Mouse (Mus musculus): ENCODE measurements around the gene Itpr2. TPM values are rescaled to one million over a fixed set of nuclear protein-coding genes. Genes with fewer than 3 reads are reported as not detected.

The Itpr2 gene
- polyA plus RNA-seq, 1 experiment = 2.6 TPM

DNA sequence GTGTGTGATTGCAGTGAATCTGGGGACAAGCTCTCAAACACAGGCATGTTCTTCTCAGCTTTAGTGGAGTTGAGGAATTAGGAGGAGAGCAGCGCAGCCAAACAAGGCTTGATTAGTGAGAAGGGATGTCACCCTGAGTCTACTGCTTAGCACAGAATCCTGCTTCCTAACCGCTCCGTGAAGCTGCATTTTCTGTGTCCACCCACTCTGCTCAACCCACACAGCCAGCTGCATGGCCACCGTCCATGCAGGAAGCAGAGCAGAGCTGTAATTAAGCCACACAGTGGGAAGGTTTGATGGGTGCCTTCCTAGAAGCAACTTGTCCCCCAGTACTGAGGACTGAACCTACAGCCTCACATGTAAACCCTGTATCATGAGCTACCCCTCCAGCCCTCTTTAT, 97.1 kb downstream of the Itpr2 start:
- Histone ChIP-seq H3K79me2 (ENCODE audit: control insufficient read depth, insufficient read depth) (no peaks in the 10 kb centered on the region), H3K36me3 (ENCODE audit: control insufficient read depth, insufficient read depth) (no peaks in the 10 kb centered on the region), H3K27me3 (ENCODE audit: control insufficient read depth, insufficient read depth, insufficient read length) (no peaks in the 10 kb centered on the region), H3K4me3 (ENCODE audit: insufficient read depth, poor library complexity, severe bottlenecking) (no peak overlapping the region), H3ac (ENCODE audit: control insufficient read depth, insufficient read length, low read depth) (no peak overlapping the region), H3K79me3 (ENCODE audit: low read depth) (no peaks in the 10 kb centered on the region)
- TF ChIP-seq MYOG (IDR thresholded peaks at IDR 0.05; ENCODE audit: control insufficient read depth, extremely low read depth, insufficient read length) (no peak), FOSL1 (IDR thresholded peaks at IDR 0.05; ENCODE audit: insufficient read depth, low read length, poor library complexity, severe bottlenecking) (no peak), CTCF (IDR thresholded peaks at IDR 0.05; ENCODE audit: control insufficient read depth, insufficient read depth, insufficient read length) (no peak), MYOD1 (IDR thresholded peaks at IDR 0.05; ENCODE audit: control insufficient read depth, insufficient read length, low read depth) (no peak), USF1 (IDR thresholded peaks at IDR 0.05; ENCODE audit: low read depth) (no peak), CEBPB (IDR thresholded peaks at IDR 0.05; ENCODE audit: low read depth) (no peak), MAX (IDR thresholded peaks at IDR 0.05) (no peak)

DNA sequence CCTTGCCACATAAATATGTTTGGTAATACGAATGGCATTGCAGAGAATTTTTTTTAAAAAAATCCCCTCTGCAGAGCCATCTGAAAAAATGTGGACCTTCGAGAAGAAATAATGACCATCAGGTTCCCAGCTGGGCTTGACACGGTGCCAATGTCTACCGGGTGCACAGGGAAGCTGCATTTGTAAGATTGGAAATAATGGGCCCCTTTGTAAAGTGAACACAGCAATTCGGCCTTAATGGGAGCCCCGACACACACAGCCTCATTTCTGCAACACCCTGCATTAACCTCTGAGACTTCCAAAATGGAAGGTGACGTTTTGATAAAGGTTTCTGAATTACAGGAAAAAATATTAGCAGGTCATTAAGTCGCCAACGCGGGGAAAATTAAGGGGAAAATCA, 97.9 kb downstream of the Itpr2 start:
- no peaks in the 10 kb centered on the region for H3K79me3 ChIP-seq (ENCODE audit: low read depth)
- H3K79me2 ChIP-seq (ENCODE audit: control insufficient read depth, insufficient read depth) = no peaks in the 10 kb centered on the region
- H3K27me3 ChIP-seq (ENCODE audit: control insufficient read depth, insufficient read depth, insufficient read length) = no peaks in the 10 kb centered on the region
- H3K36me3 ChIP-seq (ENCODE audit: control insufficient read depth, insufficient read depth) = no peaks in the 10 kb centered on the region
- no peak overlapping the region for H3K4me3 ChIP-seq (ENCODE audit: insufficient read depth, poor library complexity, severe bottlenecking)
- no peak overlapping the region for H3ac ChIP-seq (ENCODE audit: control insufficient read depth, insufficient read length, low read depth)
- TF ChIP-seq FOSL1 (IDR thresholded peaks at IDR 0.05; ENCODE audit: insufficient read depth, low read length, poor library complexity, severe bottlenecking) (no peak), MYOG (IDR thresholded peaks at IDR 0.05; ENCODE audit: control insufficient read depth, extremely low read depth, insufficient read length) (no peak), USF1 (IDR thresholded peaks at IDR 0.05; ENCODE audit: low read depth) (no peak), CEBPB (IDR thresholded peaks at IDR 0.05; ENCODE audit: low read depth) (no peak), MAX (IDR thresholded peaks at IDR 0.05) (no peak), CTCF (IDR thresholded peaks at IDR 0.05; ENCODE audit: control insufficient read depth, insufficient read depth, insufficient read length) (no peak), MYOD1 (IDR thresholded peaks at IDR 0.05; ENCODE audit: control insufficient read depth, insufficient read length, low read depth) (no peak)

DNA sequence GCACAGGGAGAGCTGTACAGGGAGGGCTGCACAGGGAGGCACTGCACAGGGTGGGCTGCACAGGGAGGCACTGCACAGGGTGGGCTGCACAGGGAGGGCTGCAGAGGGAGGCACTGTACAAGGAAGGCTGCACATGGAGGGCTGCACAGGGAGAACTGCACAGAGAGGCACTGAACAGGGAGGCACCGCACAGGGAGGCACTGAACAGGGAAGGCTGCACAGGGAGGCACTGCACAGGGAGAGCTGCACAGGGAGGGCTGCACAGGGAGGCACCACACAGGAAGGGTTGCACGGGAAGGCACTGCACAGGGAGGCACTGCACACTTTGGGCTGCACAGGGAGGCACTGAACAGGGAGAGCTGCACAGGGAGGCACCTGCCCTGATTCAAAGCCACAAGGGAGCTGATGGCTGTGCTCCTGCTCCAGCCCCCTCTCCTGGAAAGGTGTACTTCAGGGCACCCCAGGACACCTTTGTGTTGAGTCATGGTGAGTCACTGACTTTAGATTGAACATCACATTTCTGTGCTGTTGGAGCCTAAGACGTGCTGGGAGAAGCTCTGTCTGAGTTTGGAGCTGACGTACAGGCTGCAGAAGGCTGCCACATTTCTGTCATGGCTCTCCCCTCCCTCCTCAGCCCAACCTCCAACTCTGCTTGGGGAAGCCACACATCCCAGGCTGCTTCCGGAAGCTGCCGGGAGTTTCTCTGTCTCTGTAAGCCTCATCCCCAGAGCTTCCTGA, 98.9 kb downstream of the Itpr2 start:
- no peaks in the 10 kb centered on the region for H3K27me3 ChIP-seq (ENCODE audit: control insufficient read depth, insufficient read depth, insufficient read length)
- H3K4me3 ChIP-seq (ENCODE audit: insufficient read depth, poor library complexity, severe bottlenecking) = no peak overlapping the region
- TF ChIP-seq CTCF (IDR thresholded peaks at IDR 0.05; ENCODE audit: control insufficient read depth, insufficient read depth, insufficient read length) (no peak), USF1 (IDR thresholded peaks at IDR 0.05; ENCODE audit: low read depth) (no peak), MYOD1 (IDR thresholded peaks at IDR 0.05; ENCODE audit: control insufficient read depth, insufficient read length, low read depth) (no peak)
- no peaks in the 10 kb centered on the region for H3K36me3 ChIP-seq (ENCODE audit: control insufficient read depth, insufficient read depth)
- H3K79me2 ChIP-seq (ENCODE audit: control insufficient read depth, insufficient read depth) = no peaks in the 10 kb centered on the region
- no peaks in the 10 kb centered on the region for H3K79me3 ChIP-seq (ENCODE audit: low read depth)
- no peak overlapping the region for H3ac ChIP-seq (ENCODE audit: control insufficient read depth, insufficient read length, low read depth)

DNA sequence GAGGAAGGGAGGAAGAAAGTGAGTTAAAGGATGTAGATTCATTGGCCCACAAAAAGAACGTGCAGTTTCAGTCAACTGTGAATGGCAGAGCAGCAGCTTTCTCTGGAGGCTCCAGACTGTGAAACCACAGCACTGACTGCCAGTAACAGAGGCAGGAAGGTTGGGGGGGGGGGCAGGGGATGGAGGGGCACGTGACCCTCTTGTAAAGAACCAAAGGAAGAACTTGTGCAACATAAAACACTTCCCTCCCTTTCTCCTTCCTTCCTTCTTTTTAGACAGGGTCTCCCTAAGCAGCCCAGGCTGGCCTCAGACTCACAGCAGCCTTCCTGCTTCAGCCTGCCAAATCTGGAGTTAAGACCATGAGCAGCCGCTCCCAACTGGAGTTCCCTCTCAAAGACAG, 104.2 kb downstream of the Itpr2 start:
- Histone ChIP-seq H3K79me2 (ENCODE audit: control insufficient read depth, insufficient read depth) (no peaks in the 10 kb centered on the region), H3K79me3 (ENCODE audit: low read depth) (no peaks in the 10 kb centered on the region), H3K36me3 (ENCODE audit: control insufficient read depth, insufficient read depth) (no peaks in the 10 kb centered on the region), H3K27me3 (ENCODE audit: control insufficient read depth, insufficient read depth, insufficient read length) (no peaks in the 10 kb centered on the region), H3ac (ENCODE audit: control insufficient read depth, insufficient read length, low read depth) (no peak overlapping the region), H3K4me3 (ENCODE audit: insufficient read depth, poor library complexity, severe bottlenecking) (no peak overlapping the region)
- TF ChIP-seq MYOG (IDR thresholded peaks at IDR 0.05; ENCODE audit: control insufficient read depth, extremely low read depth, insufficient read length) = no peak
- TF ChIP-seq MYOD1 (IDR thresholded peaks at IDR 0.05; ENCODE audit: control insufficient read depth, insufficient read length, low read depth) = no peak
- TF ChIP-seq CEBPB (IDR thresholded peaks at IDR 0.05; ENCODE audit: low read depth) = no peak
- TF ChIP-seq MAX (IDR thresholded peaks at IDR 0.05) = no peak

DNA sequence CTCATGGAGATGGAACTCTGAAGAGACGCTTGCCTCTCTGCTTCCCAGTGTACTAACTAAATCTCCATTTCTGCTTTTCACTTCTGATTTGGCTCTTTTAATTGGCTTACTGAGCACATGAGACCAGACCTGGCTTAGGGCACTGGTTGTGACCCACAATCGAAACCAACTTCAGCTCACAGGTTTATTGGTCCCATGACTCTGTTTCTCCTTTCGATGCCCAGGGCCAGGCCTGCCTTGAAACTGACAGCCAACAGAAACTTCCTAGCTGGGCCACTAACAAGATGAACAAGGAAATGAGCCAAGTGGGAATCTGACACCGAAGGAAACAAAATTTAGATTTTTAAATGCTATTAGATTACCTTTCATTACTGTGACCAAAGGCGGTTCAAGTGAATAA, 105.8 kb downstream of the Itpr2 start:
- Histone ChIP-seq H3K79me2 (ENCODE audit: control insufficient read depth, insufficient read depth) (no peaks in the 10 kb centered on the region), H3K36me3 (ENCODE audit: control insufficient read depth, insufficient read depth) (peaks cover 6% of the 10 kb centered on the region), H3K4me3 (ENCODE audit: insufficient read depth, poor library complexity, severe bottlenecking) (no peak overlapping the region), H3K27me3 (ENCODE audit: control insufficient read depth, insufficient read depth, insufficient read length) (no peaks in the 10 kb centered on the region), H3K79me3 (ENCODE audit: low read depth) (no peaks in the 10 kb centered on the region), H3ac (ENCODE audit: control insufficient read depth, insufficient read length, low read depth) (no peak overlapping the region)
- TF ChIP-seq CTCF (IDR thresholded peaks at IDR 0.05; ENCODE audit: control insufficient read depth, insufficient read depth, insufficient read length) = no peak
- TF ChIP-seq FOSL1 (IDR thresholded peaks at IDR 0.05; ENCODE audit: insufficient read depth, low read length, poor library complexity, severe bottlenecking) = no peak
- TF ChIP-seq MYOG (IDR thresholded peaks at IDR 0.05; ENCODE audit: control insufficient read depth, extremely low read depth, insufficient read length) = no peak
- TF ChIP-seq USF1 (IDR thresholded peaks at IDR 0.05; ENCODE audit: low read depth) = no peak
- no peak for TF ChIP-seq CEBPB (IDR thresholded peaks at IDR 0.05; ENCODE audit: low read depth)
- TF ChIP-seq MYOD1 (IDR thresholded peaks at IDR 0.05; ENCODE audit: control insufficient read depth, insufficient read length, low read depth) = no peak
- no peak for TF ChIP-seq MAX (IDR thresholded peaks at IDR 0.05)

DNA sequence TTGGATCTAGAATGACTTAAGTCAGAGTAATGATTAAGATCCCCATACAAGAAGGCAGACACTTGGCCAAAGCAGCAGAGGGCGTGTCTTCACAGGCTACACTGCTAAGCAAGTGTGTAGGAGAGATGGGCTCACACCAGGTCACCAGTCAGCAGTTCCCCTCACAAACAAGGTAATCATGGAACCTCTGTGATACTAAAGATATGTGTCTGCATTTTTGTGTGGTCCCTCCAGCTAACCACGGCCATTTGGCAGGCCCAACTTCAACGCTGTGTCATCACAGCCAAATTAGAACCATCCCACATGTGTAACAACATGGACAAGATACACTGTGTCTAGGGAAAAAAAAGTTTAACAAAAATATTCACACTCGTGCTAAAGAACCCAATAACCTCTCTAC, 106.4 kb downstream of the Itpr2 start:
- Histone ChIP-seq H3ac (ENCODE audit: control insufficient read depth, insufficient read length, low read depth) (no peak overlapping the region), H3K27me3 (ENCODE audit: control insufficient read depth, insufficient read depth, insufficient read length) (no peaks in the 10 kb centered on the region), H3K4me3 (ENCODE audit: insufficient read depth, poor library complexity, severe bottlenecking) (no peak overlapping the region), H3K36me3 (ENCODE audit: control insufficient read depth, insufficient read depth) (peaks cover 6% of the 10 kb centered on the region), H3K79me3 (ENCODE audit: low read depth) (no peaks in the 10 kb centered on the region), H3K79me2 (ENCODE audit: control insufficient read depth, insufficient read depth) (no peaks in the 10 kb centered on the region)
- no peak for TF ChIP-seq MAX (IDR thresholded peaks at IDR 0.05)
- no peak for TF ChIP-seq CEBPB (IDR thresholded peaks at IDR 0.05; ENCODE audit: low read depth)
- TF ChIP-seq MYOG (IDR thresholded peaks at IDR 0.05; ENCODE audit: control insufficient read depth, extremely low read depth, insufficient read length) = no peak
- no peak for TF ChIP-seq MYOD1 (IDR thresholded peaks at IDR 0.05; ENCODE audit: control insufficient read depth, insufficient read length, low read depth)
- no peak for TF ChIP-seq USF1 (IDR thresholded peaks at IDR 0.05; ENCODE audit: low read depth)
- no peak for TF ChIP-seq FOSL1 (IDR thresholded peaks at IDR 0.05; ENCODE audit: insufficient read depth, low read length, poor library complexity, severe bottlenecking)
- no peak for TF ChIP-seq CTCF (IDR thresholded peaks at IDR 0.05; ENCODE audit: control insufficient read depth, insufficient read depth, insufficient read length)

All from C2C12 (cell line).